ENCODE assay signal across 20 mouse cellular contexts in genomic region chr7:75432046-75432445, GRCm38 (mm10).
"Had no signal": no experiment of that assay in that cellular context is flagged by ENCODE, and none has a peak within 500 bp of the region (broad histone marks: within the 10 kb centered on the region; RNA-seq: fewer than 3 reads in every experiment).

No protein-coding gene starts in this region.

- H3K9me3 ChIP-seq: lung, embryonic 15.5 days; midbrain, embryonic 12.5 days; neural tube, embryonic 13.5 days; neural tube, embryonic 15.5 days had no signal

- H3K36me3 ChIP-seq: lung, embryonic 15.5 days; midbrain, embryonic 12.5 days; neural tube, embryonic 13.5 days; neural tube, embryonic 15.5 days had no signal

- H3K27ac ChIP-seq: lung, embryonic 15.5 days; macrophage; midbrain, embryonic 12.5 days; neural tube, embryonic 13.5 days; neural tube, embryonic 15.5 days had no signal

- DNase-seq: liver, postnatal 0 days; lung, adult 2 months; lung, postnatal 14 days; lung, postnatal 36 days; midbrain, embryonic 14.5 days; retina, postnatal 1 day; right cerebral cortex, adult 18-20 months; right cerebral cortex, postnatal 25 days; right cerebral cortex, postnatal 4 days; spleen, adult 18-20 months; thymus, adult 18-20 months; thymus, postnatal 14 days; thymus, postnatal 36 days had no signal

- H3K9ac ChIP-seq: liver, postnatal 0 days; lung, embryonic 15.5 days; midbrain, embryonic 12.5 days; neural tube, embryonic 13.5 days; neural tube, embryonic 15.5 days had no signal

- H3K27me3 ChIP-seq: lung, embryonic 15.5 days; midbrain, embryonic 12.5 days; neural tube, embryonic 13.5 days; neural tube, embryonic 15.5 days had no signal

- ATAC-seq: liver, postnatal 0 days; lung, postnatal 0 days had no signal

- H3K4me3 ChIP-seq: lung, embryonic 15.5 days; megakaryocyte, embryonic 14.5 days; midbrain, embryonic 12.5 days; neural tube, embryonic 13.5 days; neural tube, embryonic 15.5 days had no signal

- H3K4me1 ChIP-seq: midbrain, embryonic 12.5 days; neural tube, embryonic 15.5 days had no signal

- H3K4me2 ChIP-seq: lung, embryonic 15.5 days; midbrain, embryonic 12.5 days; neural tube, embryonic 13.5 days; neural tube, embryonic 15.5 days had no signal
